Mouse (Mus musculus): ENCODE measurements around the gene Gnptg. TPM values are rescaled to one million over a fixed set of nuclear protein-coding genes. Genes with fewer than 3 reads are reported as not detected.
A peak's percentile ranks its signal among the peaks of the same experiment; 100 is the strongest.
"Not testable (repeated sequence)": the region's sequence is repeated elsewhere in the genome, so short reads cannot be mapped to it uniquely, and the experiment has no call there.

The Gnptg gene
- polyA plus RNA-seq, 1 experiment, result 123 TPM

- H3K27me3 ChIP-seq (replicated peaks; ENCODE audit: control insufficient read depth, insufficient read depth, low read length), result no peaks in the 10 kb centered on the region
- no peak for TF ChIP-seq POLR2A (IDR thresholded peaks at IDR 0.05; ENCODE audit: low read depth, low read length)
- TF ChIP-seq CTCF (conservative IDR thresholded peaks at IDR 0.05; ENCODE audit: insufficient read depth, insufficient read length, low read depth, low read length), result 0 out of 2 replicates have a peak, but pooled peaks have one; percentile 10
- no peaks in the 10 kb centered on the region for H3K36me3 ChIP-seq (ENCODE audit: control insufficient read depth, insufficient read depth, low read length)
- H3K4me3 ChIP-seq (ENCODE audit: insufficient read depth, low read depth, low read length), result no peak overlapping the region
- no peak for DNase-seq
- H3K4me1 ChIP-seq (ENCODE audit: control insufficient read depth, insufficient read depth, low read length), result no peaks in the 10 kb centered on the region
- no peak overlapping the region for H3K27ac ChIP-seq (ENCODE audit: insufficient read depth, low read depth, low read length)
- 86% methylated on average over 11 of the region's 11 CpGs for WGBS
These were observed 3.3 kb upstream of the Gnptg start for GRCm38 (mm10) chr17:25243131-25243780.

GRCm38 (mm10) chr17:25235635-25236034 is 4.3 kb downstream of the Gnptg start:
- no peak for DNase-seq
- Histone ChIP-seq H3K4me1 (ENCODE audit: control insufficient read depth, insufficient read depth, low read length) (peaks cover 1% of the 10 kb centered on the region; the same call in 1 of the 2 replicates), H3K27me3 (replicated peaks; ENCODE audit: control insufficient read depth, insufficient read depth, low read length) (no peaks in the 10 kb centered on the region), H3K4me3 (ENCODE audit: insufficient read depth, low read depth, low read length) (no peak overlapping the region), H3K36me3 (ENCODE audit: control insufficient read depth, insufficient read depth, low read length) (no peaks in the 10 kb centered on the region), H3K27ac (ENCODE audit: insufficient read depth, low read depth, low read length) (no peak overlapping the region)
- no peak for TF ChIP-seq CTCF (conservative IDR thresholded peaks at IDR 0.05; ENCODE audit: insufficient read depth, insufficient read length, low read depth, low read length)
- no peak for TF ChIP-seq POLR2A (IDR thresholded peaks at IDR 0.05; ENCODE audit: low read depth, low read length)
- 80% methylated on average over 9 of the region's 9 CpGs for WGBS

- not testable (repeated sequence) for H3K36me3 ChIP-seq (ENCODE audit: control insufficient read depth, insufficient read depth, low read length); DNase-seq; H3K27me3 ChIP-seq (replicated peaks; ENCODE audit: control insufficient read depth, insufficient read depth, low read length); H3K4me3 ChIP-seq (ENCODE audit: insufficient read depth, low read depth, low read length); H3K27ac ChIP-seq (ENCODE audit: insufficient read depth, low read depth, low read length)
- H3K4me1 ChIP-seq (ENCODE audit: control insufficient read depth, insufficient read depth, low read length), result peaks cover 11% of the 10 kb centered on the region
- 94% methylated on average over 7 of the region's 11 CpGs for WGBS
These were observed 8.3 kb downstream of the Gnptg start for GRCm38 (mm10) chr17:25231621-25232020.

- TF ChIP-seq POLR2A (IDR thresholded peaks at IDR 0.05; ENCODE audit: low read depth, low read length) (no peak), CTCF (conservative IDR thresholded peaks at IDR 0.05; ENCODE audit: insufficient read depth, insufficient read length, low read depth, low read length) (no peak)
- 72% methylated on average over 3 of the region's 3 CpGs for WGBS
- peak overlapping the region; percentile 53 for H3K27ac ChIP-seq (ENCODE audit: insufficient read depth, low read depth, low read length)
- no peaks in the 10 kb centered on the region for H3K27me3 ChIP-seq (replicated peaks; ENCODE audit: control insufficient read depth, insufficient read depth, low read length)
- peak overlapping the region; percentile 16; the same call in 1 of the 2 replicates for H3K4me3 ChIP-seq (ENCODE audit: insufficient read depth, low read depth, low read length)
- DNase-seq, result peak; percentile 88
- no peaks in the 10 kb centered on the region for H3K36me3 ChIP-seq (ENCODE audit: control insufficient read depth, insufficient read depth, low read length)
- H3K4me1 ChIP-seq (ENCODE audit: control insufficient read depth, insufficient read depth, low read length), result peaks cover 12% of the 10 kb centered on the region
These were observed 9.2 kb downstream of the Gnptg start for GRCm38 (mm10) chr17:25230700-25231099.

DNA sequence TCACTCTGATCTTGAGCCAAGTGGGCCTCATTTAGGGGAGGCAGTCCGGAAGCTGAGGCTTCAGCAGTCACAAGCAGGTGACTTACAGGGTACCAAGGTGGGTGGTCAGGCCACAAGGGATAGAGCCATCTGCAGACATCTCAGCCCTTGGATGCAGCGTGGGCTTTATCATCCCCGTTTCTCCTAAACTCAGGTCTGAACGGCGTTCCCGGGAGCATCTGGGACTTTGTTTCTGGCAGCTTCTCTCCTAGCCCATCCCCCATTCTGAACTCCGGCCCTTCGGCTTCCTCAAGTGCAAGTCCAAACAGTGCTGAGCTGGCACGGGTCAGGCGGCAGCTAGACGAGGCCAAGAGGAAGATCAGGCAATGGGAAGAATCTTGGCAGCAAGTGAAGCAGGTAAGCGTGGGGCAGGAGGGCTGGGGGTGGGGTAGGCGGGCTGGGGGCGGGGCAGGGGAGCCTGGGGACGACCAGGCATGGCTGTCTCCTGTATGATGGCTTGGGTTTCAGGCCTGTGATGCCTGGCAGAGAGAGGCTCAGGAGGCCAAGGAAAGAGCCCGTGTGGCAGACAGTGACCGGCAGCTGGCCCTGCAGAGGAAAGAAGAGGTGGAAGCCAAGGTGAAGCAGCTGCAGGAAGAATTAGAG is 9.8 kb downstream of the Gnptg start:
- H3K27me3 ChIP-seq (replicated peaks; ENCODE audit: control insufficient read depth, insufficient read depth, low read length); H3K36me3 ChIP-seq (ENCODE audit: control insufficient read depth, insufficient read depth, low read length): not testable (repeated sequence)
- WGBS, result 46% methylated on average over 17 of the region's 17 CpGs
- Histone ChIP-seq H3K4me3 (ENCODE audit: insufficient read depth, low read depth, low read length) (peak overlapping the region; percentile 56; the same call in 1 of the 2 replicates), H3K27ac (ENCODE audit: insufficient read depth, low read depth, low read length) (peak overlapping the region; percentile 71), H3K4me1 (ENCODE audit: control insufficient read depth, insufficient read depth, low read length) (peaks cover 15% of the 10 kb centered on the region)
- DNase-seq, result peak; percentile 65

DNA sequence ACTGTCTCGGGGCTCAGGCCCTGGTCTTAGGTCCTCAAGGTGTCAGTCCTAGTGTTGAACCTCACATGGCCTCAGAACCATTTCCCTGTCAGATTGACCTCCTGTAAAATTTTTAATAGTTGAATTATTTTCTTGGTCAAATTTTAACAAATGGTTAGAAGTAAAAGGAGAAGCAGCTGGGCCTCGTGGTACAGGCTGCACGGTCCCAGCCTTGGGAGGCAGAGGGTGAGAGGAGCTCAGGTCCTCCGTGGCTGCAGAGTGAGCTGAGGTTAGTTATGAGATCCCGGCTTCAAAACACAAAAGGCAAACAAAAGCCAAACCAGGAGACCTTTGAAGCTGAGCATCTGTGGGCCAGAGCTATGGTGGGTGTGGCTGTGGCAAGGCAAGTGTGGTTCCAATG is 11.9 kb downstream of the Gnptg start:
- Histone ChIP-seq H3K4me1 (ENCODE audit: control insufficient read depth, insufficient read depth, low read length) (peaks cover 27% of the 10 kb centered on the region), H3K4me3 (ENCODE audit: insufficient read depth, low read depth, low read length) (peak overlapping the region; percentile 56), H3K27me3 (replicated peaks; ENCODE audit: control insufficient read depth, insufficient read depth, low read length) (no peaks in the 10 kb centered on the region), H3K36me3 (ENCODE audit: control insufficient read depth, insufficient read depth, low read length) (no peaks in the 10 kb centered on the region), H3K27ac (ENCODE audit: insufficient read depth, low read depth, low read length) (peak overlapping the region; percentile 49)
- 60% methylated on average over 5 of the region's 5 CpGs for WGBS
- peak; percentile 78 for DNase-seq
- no peak for TF ChIP-seq CTCF (conservative IDR thresholded peaks at IDR 0.05; ENCODE audit: insufficient read depth, insufficient read length, low read depth, low read length)
- TF ChIP-seq POLR2A (IDR thresholded peaks at IDR 0.05; ENCODE audit: low read depth, low read length), result peak; percentile 68

- Histone ChIP-seq H3K27me3 (replicated peaks; ENCODE audit: control insufficient read depth, insufficient read depth, low read length) (no peaks in the 10 kb centered on the region), H3K36me3 (ENCODE audit: control insufficient read depth, insufficient read depth, low read length) (no peaks in the 10 kb centered on the region), H3K4me3 (ENCODE audit: insufficient read depth, low read depth, low read length) (no peak overlapping the region), H3K27ac (ENCODE audit: insufficient read depth, low read depth, low read length) (no peak overlapping the region), H3K4me1 (ENCODE audit: control insufficient read depth, insufficient read depth, low read length) (peaks cover 37% of the 10 kb centered on the region)
- WGBS, result 83% methylated on average over 4 of the region's 4 CpGs
- no peak for DNase-seq
- no peak for TF ChIP-seq CTCF (conservative IDR thresholded peaks at IDR 0.05; ENCODE audit: insufficient read depth, insufficient read length, low read depth, low read length)
- no peak for TF ChIP-seq POLR2A (IDR thresholded peaks at IDR 0.05; ENCODE audit: low read depth, low read length)
These were observed 14.3 kb downstream of the Gnptg start for GRCm38 (mm10) chr17:25225659-25226058.
